Mouse (Mus musculus): ENCODE results near the gene Tnfsf14.

The Tnfsf14 gene

GRCm38 (mm10) chr17:57201841-57202724 lies 8.1 kb upstream of the Tnfsf14 start:
- DNase-seq (ENCODE audit: low spot score in 2 of 2): no peak

GRCm38 (mm10) chr17:57198252-57198651 lies 4.3 kb upstream of the Tnfsf14 start:
- no peak for DNase-seq (ENCODE audit: low spot score in 2 of 2)

DNA sequence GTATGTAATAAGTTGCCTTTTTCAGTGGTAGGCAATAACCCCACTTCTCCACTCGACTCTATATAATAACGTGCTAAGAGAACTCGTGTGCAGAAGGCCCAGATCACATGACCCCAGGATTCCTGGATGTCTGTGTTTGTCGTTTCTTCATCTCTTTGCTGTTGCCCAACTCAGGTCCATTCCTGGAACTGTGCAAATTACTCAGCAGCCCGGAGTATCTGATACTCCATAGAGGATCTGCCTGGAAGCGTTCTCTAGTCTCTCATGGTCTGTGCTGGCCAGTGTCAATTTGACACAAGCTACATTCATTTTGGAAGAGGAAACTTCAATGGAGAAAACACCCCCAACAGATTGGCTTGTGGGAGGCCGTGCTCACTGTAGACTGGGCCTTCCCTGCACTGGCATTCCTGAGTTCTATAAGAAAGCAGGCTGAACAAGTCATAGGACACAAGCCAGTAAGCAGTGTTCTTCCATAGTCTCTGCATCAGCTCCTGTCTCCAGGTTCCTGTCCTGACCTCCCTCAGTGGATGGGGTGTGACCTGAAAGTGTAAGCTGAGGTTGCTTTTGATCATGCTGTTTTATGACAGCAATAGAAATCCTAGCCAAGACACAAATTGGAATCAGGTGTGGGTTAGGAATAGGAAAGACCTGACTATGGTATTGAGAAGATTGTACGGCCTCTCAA lies 1.5 kb upstream of the Tnfsf14 start:
- DNase-seq (ENCODE audit: low spot score in 2 of 2): no peak

DNA sequence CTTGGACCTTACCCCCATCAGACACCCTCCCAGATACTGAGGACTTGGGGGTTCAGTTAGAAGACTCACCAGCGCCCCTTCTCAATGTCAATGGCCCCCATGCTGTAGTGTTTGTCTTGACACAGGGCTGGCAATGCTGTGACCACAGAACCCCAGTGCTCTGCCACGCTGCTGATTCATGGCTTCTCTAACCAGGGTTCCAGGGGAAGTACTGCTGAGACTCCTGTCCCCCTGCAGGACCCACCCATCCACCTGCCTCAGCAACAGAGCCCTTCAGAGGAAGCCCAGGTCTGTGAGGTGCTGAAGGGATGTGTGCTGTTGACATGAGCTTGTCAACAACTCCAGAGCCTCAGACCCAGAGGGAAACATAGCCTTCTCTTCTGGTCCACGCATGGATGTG lies 794 bp upstream of the Tnfsf14 start:
- no peak for DNase-seq (ENCODE audit: low spot score in 2 of 2)

DNA sequence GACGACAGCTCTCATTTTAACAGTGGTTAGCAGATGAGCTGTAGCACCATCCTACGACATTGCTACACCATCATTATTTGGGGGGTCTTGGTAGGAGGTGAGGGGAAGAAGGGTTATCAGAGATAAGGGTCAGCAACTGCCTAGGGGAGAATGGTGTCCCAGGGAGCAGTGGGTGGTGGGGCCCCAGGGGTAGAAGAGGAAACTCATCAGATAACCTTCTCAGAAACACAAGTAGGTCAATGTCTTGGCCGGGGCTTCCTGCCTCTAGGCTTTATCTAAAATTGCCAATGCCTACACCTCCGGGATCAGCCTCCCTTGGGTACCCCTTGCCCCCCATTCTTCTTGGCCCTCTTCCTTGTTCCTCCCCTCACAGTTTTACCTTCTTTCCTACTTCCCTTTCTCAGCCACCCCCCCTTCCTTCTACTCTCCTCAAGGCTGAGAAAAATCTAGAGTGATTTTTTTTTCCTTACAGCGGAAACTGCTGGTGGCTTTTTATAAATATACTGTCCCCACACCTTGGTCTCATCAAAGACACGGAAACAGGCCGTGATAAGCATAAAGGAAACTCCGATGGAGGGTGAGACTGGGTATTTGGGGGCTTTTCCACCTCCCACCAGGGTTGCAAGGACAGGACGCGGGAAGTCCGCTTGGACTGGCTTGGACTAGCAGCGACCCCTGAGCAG lies 5.3 kb downstream of the Tnfsf14 start:
- no peak for DNase-seq (ENCODE audit: low spot score in 2 of 2)

- no peak for DNase-seq (ENCODE audit: low spot score in 2 of 2)
Observed at GRCm38 (mm10) chr17:57185641-57186040, 8.3 kb downstream of the Tnfsf14 start.

DNA sequence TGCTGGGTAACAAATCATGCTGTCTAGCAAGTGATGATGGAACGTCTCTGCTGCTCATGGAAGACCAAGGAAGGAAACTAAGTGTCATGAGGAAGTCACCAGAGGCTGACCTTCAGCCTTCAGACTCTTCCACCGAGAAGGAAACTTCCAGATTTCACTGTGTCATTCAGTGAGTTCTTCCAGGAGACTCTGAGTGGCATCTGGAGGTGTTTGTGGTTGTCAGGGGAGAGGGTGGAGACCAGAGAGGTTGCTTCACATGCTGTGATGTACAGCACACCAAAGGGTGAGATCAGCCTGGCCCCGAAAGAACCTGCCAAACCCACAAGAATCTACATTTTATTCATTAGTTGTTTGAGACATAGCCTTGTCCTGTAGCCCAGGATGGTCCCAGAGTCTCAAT lies 11.1 kb downstream of the Tnfsf14 start:
- DNase-seq (ENCODE audit: low spot score in 2 of 2): no peak

GRCm38 (mm10) chr17:57180363-57180762 lies 13.6 kb downstream of the Tnfsf14 start:
- DNase-seq (ENCODE audit: low spot score in 2 of 2): no peak

GRCm38 (mm10) chr17:57173351-57173750 lies 20.6 kb downstream of the Tnfsf14 start:
- no peak for DNase-seq (ENCODE audit: low spot score in 2 of 2)

DNA sequence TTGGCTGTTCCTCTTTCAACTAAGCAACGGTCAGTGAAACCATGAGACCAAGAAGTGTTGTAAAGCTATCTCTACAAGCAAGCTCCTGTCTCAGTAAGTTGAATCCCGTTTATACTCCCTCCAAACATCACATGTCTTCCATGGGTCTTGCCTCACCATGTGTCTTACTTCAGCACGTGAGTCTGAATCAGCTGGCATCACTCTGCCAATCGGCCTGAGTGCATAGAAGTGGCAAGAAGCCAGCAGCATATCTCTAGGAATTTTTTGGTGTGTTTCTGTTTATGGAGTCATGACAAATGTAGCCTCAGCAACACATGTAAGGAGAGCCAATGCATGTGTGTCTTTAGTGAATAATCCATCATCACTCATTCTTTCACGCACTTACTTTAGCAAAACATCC lies 21.6 kb downstream of the Tnfsf14 start:
- no peak for DNase-seq (ENCODE audit: low spot score in 2 of 2)

DNA sequence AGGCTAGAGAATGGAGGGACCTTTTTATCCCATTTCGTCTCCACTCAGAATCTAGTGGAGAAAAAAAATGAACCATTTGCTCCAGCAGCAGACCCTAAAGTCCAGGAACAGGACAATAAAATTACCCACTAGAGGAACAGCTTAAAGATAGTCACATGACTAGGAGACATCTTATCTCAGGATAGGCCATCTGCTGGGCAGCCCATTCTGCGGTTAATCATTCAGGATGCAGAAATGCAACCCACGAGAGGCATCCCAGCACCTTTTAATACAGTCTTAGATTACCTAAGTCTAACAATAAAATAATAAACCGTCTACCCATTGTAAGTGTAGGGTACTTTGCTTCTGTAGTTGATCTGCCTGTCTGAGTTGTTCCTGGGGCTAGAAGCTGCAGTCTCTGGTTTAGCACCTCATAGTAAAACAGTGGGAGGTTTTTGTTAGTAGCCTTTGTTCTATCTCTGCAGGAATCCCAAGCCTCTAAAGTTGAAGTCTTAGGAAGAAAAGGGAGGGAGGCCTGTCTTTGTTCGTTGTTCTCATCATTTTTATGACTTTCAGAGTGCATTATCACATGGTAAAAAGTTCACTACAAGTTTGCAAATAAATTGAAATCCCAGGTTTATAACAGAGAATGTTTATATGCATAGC lies 23.2 kb downstream of the Tnfsf14 start:
- DNase-seq (ENCODE audit: low spot score in 2 of 2): no peak

DNA sequence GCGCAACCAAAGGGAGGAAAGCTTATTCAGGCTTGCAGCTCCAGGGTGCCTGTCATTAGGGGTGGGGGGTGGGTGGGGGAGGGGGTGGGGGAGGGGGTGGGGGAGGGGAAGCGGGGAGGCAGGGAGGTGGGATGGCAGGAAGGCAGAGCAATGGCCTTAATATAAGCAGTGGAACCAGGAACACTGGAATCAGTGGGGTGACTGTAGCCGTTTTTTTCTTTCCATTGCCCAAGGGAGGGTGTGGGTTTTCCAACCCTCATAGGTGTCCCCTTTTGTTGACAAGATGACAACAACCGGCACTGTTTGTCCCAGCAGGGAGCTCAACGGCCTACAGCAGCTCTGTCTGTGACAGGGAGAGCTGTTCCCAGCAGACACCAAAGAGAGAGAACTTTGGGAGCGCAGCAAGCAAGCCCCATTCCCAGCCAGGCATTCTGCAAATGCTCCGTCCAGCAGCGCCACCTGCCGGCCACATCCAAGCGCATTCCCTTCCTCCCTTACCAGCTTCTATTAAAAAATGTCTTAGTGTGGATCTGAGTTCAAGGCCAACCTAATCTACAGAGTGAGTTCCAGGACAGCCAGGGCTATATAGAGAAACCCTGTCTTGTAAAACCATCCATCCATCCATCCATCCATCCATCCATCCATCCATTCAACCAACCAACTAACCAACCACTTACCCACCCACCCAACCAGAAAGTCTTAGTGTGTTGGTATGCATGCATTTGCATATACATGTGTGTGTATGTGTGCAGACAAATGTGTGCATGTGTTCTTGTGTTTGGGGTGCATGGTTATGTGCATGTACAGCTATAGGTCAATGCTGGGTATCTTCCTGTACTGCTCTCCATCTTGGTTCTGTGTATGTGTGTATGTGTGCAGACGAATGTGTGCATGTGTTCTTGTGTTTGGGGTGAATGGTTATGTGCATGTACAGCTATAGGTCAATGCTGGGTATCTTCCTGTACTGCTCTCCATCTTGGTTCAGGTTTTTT lies 26.9 kb downstream of the Tnfsf14 start:
- DNase-seq (ENCODE audit: low spot score in 2 of 2): peak; percentile 83 to 86

- no peak for DNase-seq (ENCODE audit: low spot score in 2 of 2)
Observed at GRCm38 (mm10) chr17:57153787-57154186, 40.2 kb downstream of the Tnfsf14 start.

DNA sequence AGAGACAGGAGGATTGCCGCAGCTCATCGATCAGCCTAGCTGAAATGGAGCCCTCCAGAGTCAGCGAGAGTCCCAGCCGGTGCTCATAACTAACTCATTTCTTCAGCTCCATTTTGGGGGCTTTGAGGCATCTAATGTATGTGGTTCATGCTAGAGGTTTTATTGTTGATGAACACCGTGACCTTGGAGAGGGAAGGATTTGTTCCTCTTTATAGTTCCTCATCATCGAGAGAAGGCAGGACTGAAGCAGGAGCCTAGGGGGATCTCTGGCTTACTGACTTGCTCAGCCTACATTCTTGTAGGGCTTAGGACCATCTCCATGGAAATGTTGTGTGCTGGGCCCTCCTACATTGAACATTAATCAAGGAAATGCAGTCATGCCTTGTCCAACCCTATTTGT lies 41.0 kb downstream of the Tnfsf14 start:
- DNase-seq (ENCODE audit: low spot score in 2 of 2): no peak

GRCm38 (mm10) chr17:57148994-57149803 lies 44.8 kb downstream of the Tnfsf14 start, which contains the start of gene Cd70:
Cd70 (minus strand) TSS chr17:57149777.
- no peak for DNase-seq (ENCODE audit: low spot score in 2 of 2)

DNA sequence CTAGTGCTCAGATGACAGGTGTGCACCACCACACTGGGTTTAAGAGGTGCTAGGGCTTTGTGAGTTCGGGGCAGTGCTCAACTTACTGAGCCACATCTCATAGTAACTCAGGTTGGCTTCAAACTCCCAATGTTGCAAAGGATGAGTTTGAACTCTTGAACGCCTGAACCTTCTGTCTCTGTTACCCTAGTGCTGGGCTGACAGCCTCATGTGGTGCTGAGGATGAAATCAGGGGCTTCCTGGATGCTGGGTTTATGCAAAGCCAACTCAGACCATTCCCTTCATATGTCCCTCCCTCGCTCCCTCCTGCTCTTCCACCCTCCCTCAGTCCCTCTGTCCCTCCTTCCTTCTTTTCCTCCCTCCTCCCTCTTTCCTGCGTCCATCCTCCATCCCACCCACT lies 45.6 kb downstream of the Tnfsf14 start:
- no peak for DNase-seq (ENCODE audit: low spot score in 2 of 2)

GRCm38 (mm10) chr17:57145115-57145514 lies 48.9 kb downstream of the Tnfsf14 start:
- DNase-seq (ENCODE audit: low spot score in 2 of 2): no peak

- no peak for DNase-seq (ENCODE audit: low spot score in 2 of 2)
Observed at GRCm38 (mm10) chr17:57143704-57144103, 50.3 kb downstream of the Tnfsf14 start.

GRCm38 (mm10) chr17:57139708-57140107 lies 54.3 kb downstream of the Tnfsf14 start:
- no peak for DNase-seq (ENCODE audit: low spot score in 2 of 2)
